Mouse (Mus musculus): ENCODE measurements around the gene Olfr548-ps1.

DNA sequence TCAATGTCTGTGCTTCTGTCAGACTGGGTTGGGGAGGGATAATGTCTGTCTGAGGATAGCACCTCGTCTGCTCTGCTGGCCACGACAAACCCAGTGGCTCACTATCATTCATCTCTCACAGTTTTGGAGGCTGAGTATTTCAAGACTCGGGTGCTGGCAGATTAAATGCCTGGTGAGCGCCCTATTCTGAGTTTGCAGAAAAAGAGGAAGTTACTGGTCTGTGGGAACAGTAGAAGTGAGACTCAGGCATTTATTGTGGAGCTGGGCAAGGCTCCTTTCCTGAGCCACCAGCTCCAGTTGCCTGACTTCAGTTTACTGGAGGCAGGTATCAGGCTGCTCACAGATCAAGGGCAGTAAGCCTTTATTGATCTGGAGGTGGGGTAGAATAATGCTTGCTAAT is 26.6 kb upstream of the Olfr548-ps1 start:
- no peak for TF ChIP-seq EP300 (IDR thresholded peaks at IDR 0.05; ENCODE audit: low read depth)
- no peak for TF ChIP-seq CTCF (IDR thresholded peaks at IDR 0.05; ENCODE audit: low read depth)
